Mouse (Mus musculus) urinary bladder, adult 2 months (tissue): ENCODE results near the gene Dmwd. TPM values are rescaled to one million over a fixed set of nuclear protein-coding genes. Genes with fewer than 3 reads are reported as not detected.

ENCODE experiments used
- polyA plus RNA-seq: library from polyadenylated mRNA; depleted of rRNA; stranded (reverse); fragments of >200 nt; gene quantifications from 2 replicates; pipeline ENCODE4 v1.2.3, GENCODE M21; 2012; rRNA removed

Gene Dmwd
- polyA plus RNA-seq, 1 experiment = 46.4 TPM

Other genes with a start within 250 kb of the Dmwd start
- 27.2 and 31.4 TPM in 2 replicates for gene Mill2, start 236.3 kb upstream of the Dmwd start, polyA plus RNA-seq
- 3.3 and 3.5 TPM in 2 replicates for gene Pglyrp1, start 204.9 kb upstream of the Dmwd start, polyA plus RNA-seq
- gene Ccdc61, start 165.8 kb upstream of the Dmwd start, polyA plus RNA-seq = 26.9 and 31.4 TPM in 2 replicates
- gene Nova2, start 150.3 kb upstream of the Dmwd start, polyA plus RNA-seq = 0.48 and 1.0 TPM in 2 replicates
- gene Nanos2, start 88.8 kb upstream of the Dmwd start, polyA plus RNA-seq = 0.04 TPM in 1 of 2 replicates, not detected in the other
- gene Mypop, start 85.0 kb upstream of the Dmwd start, polyA plus RNA-seq = 7.5 and 9.5 TPM in 2 replicates
- 15.8 and 20.3 TPM in 2 replicates for gene Irf2bp1, start 72.2 kb upstream of the Dmwd start, polyA plus RNA-seq
- gene Foxa3, start 52.7 kb upstream of the Dmwd start, polyA plus RNA-seq = 0.04 TPM in 1 of 2 replicates, not detected in the other
- gene Sympk, start 51.9 kb upstream of the Dmwd start, polyA plus RNA-seq = 35.0 and 43.7 TPM in 2 replicates
- 0.03 TPM in 1 of 2 replicates, not detected in the other for gene Rsph6a, start 21.5 kb upstream of the Dmwd start, polyA plus RNA-seq
- gene Dmpk, start 7.6 kb downstream of the Dmwd start, polyA plus RNA-seq = 525 and 848 TPM in 2 replicates
- gene Six5, start 18.4 kb downstream of the Dmwd start, polyA plus RNA-seq = 59.1 and 60.2 TPM in 2 replicates
- gene Gm4969, start 42.1 kb downstream of the Dmwd start, polyA plus RNA-seq = 0.13 and 0.40 TPM in 2 replicates
- 7.2 and 7.7 TPM in 2 replicates for gene Fbxo46, start 43.6 kb downstream of the Dmwd start, polyA plus RNA-seq
- 11.1 and 13.1 TPM in 2 replicates for gene Qpctl, start 73.1 kb downstream of the Dmwd start, polyA plus RNA-seq
- gene Snrpd2, start 73.5 kb downstream of the Dmwd start, polyA plus RNA-seq = 122 and 124 TPM in 2 replicates
- gene Gipr, start 89.9 kb downstream of the Dmwd start, polyA plus RNA-seq = 0.09 and 0.28 TPM in 2 replicates
- 58.3 and 61.8 TPM in 2 replicates for gene Eml2, start 100.2 kb downstream of the Dmwd start, polyA plus RNA-seq
- 13.5 and 14.3 TPM in 2 replicates for gene Gpr4, start 136.3 kb downstream of the Dmwd start, polyA plus RNA-seq
- 18.1 and 19.4 TPM in 2 replicates for gene Opa3, start 152.1 kb downstream of the Dmwd start, polyA plus RNA-seq
- 133 and 146 TPM in 2 replicates for gene Vasp, start 195.6 kb downstream of the Dmwd start, polyA plus RNA-seq
- gene Ppm1n, start 203.8 kb downstream of the Dmwd start, polyA plus RNA-seq = 0.04 and 0.29 TPM in 2 replicates
- 36.2 and 45.7 TPM in 2 replicates for gene Rtn2, start 206.4 kb downstream of the Dmwd start, polyA plus RNA-seq
- gene Fosb, start 233.8 kb downstream of the Dmwd start, polyA plus RNA-seq = 1.5 and 2.6 TPM in 2 replicates